Mouse (Mus musculus): ENCODE data around the gene Csf2rb. TPM values are rescaled to one million over a fixed set of nuclear protein-coding genes. Genes with fewer than 3 reads are reported as not detected.

Csf2rb gene
- total RNA-seq (2023), result 21.1 to 26.8 TPM (median 22.9 TPM) in 4 replicates

GRCm38 (mm10) chr15:78325671-78326339 is at the start of gene Csf2rb:
Gene Csf2rb, plus strand, starts transcription at chr15:78325752.

GRCm38 (mm10) chr15:78305341-78305933 is 20.1 kb upstream of the Csf2rb start, which contains the start of gene Csf2rb2:
Gene Csf2rb2, minus strand, starts transcription at chr15:78305721.

GRCm38 (mm10) chr15:78395478-78395962 is 70.0 kb downstream of the Csf2rb start, which contains the start of gene Tex33:
Gene Tex33, minus strand, starts transcription at chr15:78395912.

Other genes starting within 250 kb of the Csf2rb start
- gene Cacng2, start 205.7 kb upstream of the Csf2rb start, total RNA-seq (2023), result not detected in 4 replicates
- gene Ift27, start 151.6 kb upstream of the Csf2rb start, total RNA-seq (2023), result 31.4 to 39.8 TPM (median 35.4 TPM) in 4 replicates
- gene Pvalb, start 119.4 kb upstream of the Csf2rb start, total RNA-seq (2023), result not detected in 4 replicates
- 285 to 330 TPM (median 294 TPM) in 4 replicates for gene Ncf4, start 81.0 kb upstream of the Csf2rb start, total RNA-seq (2023)
- gene Csf2rb2, start 20.0 kb upstream of the Csf2rb start, total RNA-seq (2023), result 0.50 to 1.4 TPM (median 0.95 TPM) in 4 replicates
- not detected in 4 replicates for gene Tex33, start 70.2 kb downstream of the Csf2rb start, total RNA-seq (2023)
- 0.75 to 1.9 TPM (median 1.5 TPM) in 4 replicates for gene Tst, start 80.2 kb downstream of the Csf2rb start, total RNA-seq (2023)
- 18.6 to 23.2 TPM (median 22.5 TPM) in 4 replicates for gene Mpst, start 80.7 kb downstream of the Csf2rb start, total RNA-seq (2023)
- gene Kctd17, start 102.8 kb downstream of the Csf2rb start, total RNA-seq (2023), result 0.44 to 0.75 TPM (median 0.54 TPM) in 3 of 4 replicates, not detected in the other
- gene Tmprss6, start 142.9 kb downstream of the Csf2rb start, total RNA-seq (2023), result not detected in 4 replicates
- gene Il2rb, start 169.5 kb downstream of the Csf2rb start, total RNA-seq (2023), result 3.7 to 4.7 TPM (median 3.9 TPM) in 4 replicates
- gene C1qtnf6, start 205.7 kb downstream of the Csf2rb start, total RNA-seq (2023), result not detected in 4 replicates
- not detected in 4 replicates for gene Sstr3, start 218.9 kb downstream of the Csf2rb start, total RNA-seq (2023)
- 761 to 837 TPM (median 813 TPM) in 4 replicates for gene Rac2, start 247.0 kb downstream of the Csf2rb start, total RNA-seq (2023)